Mouse (Mus musculus): ENCODE measurements around the gene Olfr15.

Olfr15 gene

GRCm38 (mm10) chr16:3872216-3873047 lies 41.8 kb downstream of the Olfr15 start, which contains the start of gene Naa60:
Naa60 (plus strand) TSS chr16:3872375.
- ATAC-seq (ENCODE audit: insufficient number of reproducible peaks, low FRiP score, low TSS enrichment): peak; percentile 98

GRCm38 (mm10) chr16:3876346-3876745 lies 45.7 kb downstream of the Olfr15 start:
- no peak for ATAC-seq (ENCODE audit: insufficient number of reproducible peaks, low FRiP score, low TSS enrichment)

GRCm38 (mm10) chr16:3884201-3885064 lies 53.8 kb downstream of the Olfr15 start, which contains the start of the genes Zfp597 and Gm20695:
Zfp597 (minus strand) TSS chr16:3884561.
Gm20695 (plus strand) TSS chr16:3884648.
- peak; percentile 98 for ATAC-seq (ENCODE audit: insufficient number of reproducible peaks, low FRiP score, low TSS enrichment)

- ATAC-seq (ENCODE audit: insufficient number of reproducible peaks, low FRiP score, low TSS enrichment): 0 out of 2 replicates have a peak, but pooled peaks have one; percentile 6
These were observed 54.5 kb downstream of the Olfr15 start for GRCm38 (mm10) chr16:3885065-3885670.

GRCm38 (mm10) chr16:3891621-3892295 lies 61.1 kb downstream of the Olfr15 start:
- ATAC-seq (ENCODE audit: insufficient number of reproducible peaks, low FRiP score, low TSS enrichment): no peak

- no peak for ATAC-seq (ENCODE audit: insufficient number of reproducible peaks, low FRiP score, low TSS enrichment)
These were observed 63.1 kb downstream of the Olfr15 start for GRCm38 (mm10) chr16:3893739-3894138.

All from cerebellum, adult (tissue).